Mouse (Mus musculus): ENCODE measurements around the gene Myh10.

DNA sequence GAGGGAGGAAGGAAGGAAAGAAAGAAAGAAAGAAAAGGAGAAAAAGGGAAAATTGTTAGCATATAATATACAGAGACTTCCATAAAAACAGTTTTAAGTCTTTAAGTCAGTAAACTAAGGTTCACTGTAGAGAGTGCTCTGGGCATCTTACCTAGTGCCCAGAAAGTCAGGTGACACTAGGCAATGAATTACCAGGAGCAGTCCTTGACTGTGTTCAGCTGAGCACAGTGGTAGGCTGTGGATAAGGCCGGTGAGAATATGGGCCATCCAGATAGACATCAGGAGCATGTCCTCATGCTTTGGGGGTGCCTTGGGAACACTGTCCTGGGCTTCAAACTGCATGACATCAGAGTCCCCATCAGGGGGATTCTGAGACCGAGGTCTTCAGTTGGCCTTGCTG lies 58.8 kb downstream of the Myh10 start:
- TF ChIP-seq CTCF (conservative IDR thresholded peaks at IDR 0.05; ENCODE audit: insufficient read depth, insufficient read length, low read depth, low read length): no peak
- no peak for TF ChIP-seq POLR2A (IDR thresholded peaks at IDR 0.05; ENCODE audit: low read depth, low read length)
